Mouse (Mus musculus) lung, postnatal 0 days (tissue): ENCODE results near the gene Lin54.

Source experiments
- CTCF ChIP-seq: IDR thresholded peaks from 2 replicates; pipeline ENCODE4 v1.5.1; 2016; ENCODE audit warnings: antibody characterized with exemption, mild to moderate bottlenecking
- EP300 ChIP-seq: IDR thresholded peaks from 2 replicates; pipeline ENCODE4 v1.6.1; 2016; ENCODE audit warnings: antibody characterized with exemption, mild to moderate bottlenecking, control low read depth

GRCm38 (mm10) chr5:100459468-100459867, 41.0 kb downstream of the Lin54 start:
- TF ChIP-seq CTCF (no peak), EP300 (no peak)
